Mouse (Mus musculus) E14TG2a.4 (cell line): ENCODE results near the gene Abcb8.

Source experiments
- CTCF ChIP-seq: conservative IDR thresholded peaks from 2 replicates; pipeline ENCODE4 v1.5.1; 2014; ENCODE audit warnings: low read length
- POU5F1 ChIP-seq: IDR thresholded peaks from 2 replicates; pipeline ENCODE4 v1.6.1; 2014; ENCODE audit warnings: low read length, borderline replicate concordance

DNA sequence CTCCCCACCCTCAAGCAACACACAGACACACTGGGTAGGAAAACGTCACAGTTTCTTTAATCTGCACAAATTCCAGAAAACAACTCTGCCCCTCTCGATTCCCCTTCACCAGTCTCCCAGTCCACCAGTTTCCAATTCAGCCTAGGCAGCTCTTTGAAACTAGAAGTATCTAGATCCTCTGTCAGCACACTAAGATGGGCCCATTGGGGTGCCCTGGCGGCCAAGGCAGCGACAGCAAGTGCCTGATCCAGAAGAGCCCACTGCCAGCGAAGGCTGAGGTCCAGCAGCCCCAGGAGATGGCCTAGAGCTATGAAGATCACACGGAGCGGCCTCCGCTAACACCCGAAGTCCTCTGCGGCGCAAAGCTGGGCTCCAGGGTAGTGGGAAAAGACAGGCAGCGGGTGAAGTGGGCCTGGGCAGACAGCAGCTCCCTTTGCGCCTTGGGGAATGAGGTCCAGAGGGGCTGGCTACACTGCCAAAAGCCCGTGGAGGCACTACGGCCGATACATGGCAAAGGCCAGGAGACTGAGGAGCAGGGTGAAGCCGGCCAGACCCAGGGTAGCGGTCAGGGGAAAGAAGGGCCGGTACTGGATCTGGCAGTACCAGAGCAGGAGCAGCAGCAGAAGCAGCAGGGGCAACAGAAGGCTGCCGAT lies 52.1 kb downstream of the Abcb8 start:
- TF ChIP-seq CTCF (no peak), POU5F1 (no peak)
